Mouse (Mus musculus) heart, adult 11 months (tissue): ENCODE results near the gene Dazap1.

Experiments used
- DNase-seq: peaks from one replicate; pipeline ENCODE4 v3.0.0; 2022

Dazap1 gene

DNA sequence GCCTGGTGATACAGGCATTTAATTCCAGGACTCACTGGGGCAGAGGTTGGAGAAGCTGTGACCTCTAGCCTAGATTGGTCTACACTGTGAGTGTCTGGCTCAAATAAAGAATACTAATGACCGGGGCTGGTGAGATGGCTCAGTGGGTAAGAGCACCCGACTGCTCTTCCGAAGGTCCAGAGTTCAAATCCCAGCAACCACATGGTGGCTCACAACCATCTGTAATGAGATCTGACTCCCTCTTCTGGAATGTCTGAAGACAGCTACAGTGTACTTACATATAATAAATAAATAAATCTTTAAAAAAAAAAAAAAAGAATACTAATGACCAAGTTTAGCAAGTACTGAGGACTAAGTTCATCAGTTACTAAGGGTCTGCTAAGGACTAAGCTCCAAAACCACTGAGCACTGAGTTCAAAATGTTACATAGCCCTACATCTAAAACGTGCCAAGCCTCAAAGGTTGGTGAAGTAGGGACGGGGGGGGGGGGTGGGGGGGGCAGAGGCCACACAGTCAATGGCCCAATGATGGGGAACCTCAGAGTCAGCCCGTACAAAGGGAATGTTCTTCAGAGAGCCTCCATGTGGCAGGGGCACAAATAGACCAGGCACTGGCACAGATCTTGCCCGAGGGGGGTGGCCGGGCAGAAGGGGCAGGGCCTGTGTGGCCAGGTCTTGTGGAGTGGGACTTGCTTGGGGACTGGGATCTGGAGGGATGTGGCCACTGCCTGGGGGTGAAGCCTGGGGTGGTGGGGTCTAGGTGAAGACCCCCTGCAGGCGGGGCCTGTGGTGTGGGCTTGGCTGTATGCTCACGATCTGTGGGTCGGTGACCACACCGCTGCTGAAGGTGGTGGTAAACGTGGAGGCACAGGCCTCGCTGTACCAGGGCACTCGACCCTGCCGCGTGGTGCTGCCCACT is 63.1 kb downstream of the Dazap1 start:
- DNase-seq = peak; percentile 95

DNA sequence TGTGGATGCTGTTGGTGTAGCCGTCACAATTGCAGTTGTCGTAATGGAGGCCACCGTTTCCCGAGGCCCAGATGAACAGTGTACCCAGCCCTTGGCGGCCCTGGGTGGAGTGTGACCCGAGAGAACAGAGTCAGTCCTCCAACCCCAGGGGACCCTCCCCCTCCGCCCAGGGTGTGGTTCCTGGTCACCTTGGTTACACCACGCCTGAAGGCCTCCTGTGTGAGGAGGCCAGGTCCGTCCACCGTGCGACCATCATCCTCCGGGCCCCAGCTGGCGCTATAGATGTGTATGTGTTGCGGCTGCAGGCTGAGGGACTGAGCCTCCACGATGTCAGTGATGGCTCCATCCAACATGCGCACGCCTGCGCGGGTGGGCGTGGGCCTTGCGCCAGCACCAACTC is 63.8 kb downstream of the Dazap1 start:
- DNase-seq = no peak

DNA sequence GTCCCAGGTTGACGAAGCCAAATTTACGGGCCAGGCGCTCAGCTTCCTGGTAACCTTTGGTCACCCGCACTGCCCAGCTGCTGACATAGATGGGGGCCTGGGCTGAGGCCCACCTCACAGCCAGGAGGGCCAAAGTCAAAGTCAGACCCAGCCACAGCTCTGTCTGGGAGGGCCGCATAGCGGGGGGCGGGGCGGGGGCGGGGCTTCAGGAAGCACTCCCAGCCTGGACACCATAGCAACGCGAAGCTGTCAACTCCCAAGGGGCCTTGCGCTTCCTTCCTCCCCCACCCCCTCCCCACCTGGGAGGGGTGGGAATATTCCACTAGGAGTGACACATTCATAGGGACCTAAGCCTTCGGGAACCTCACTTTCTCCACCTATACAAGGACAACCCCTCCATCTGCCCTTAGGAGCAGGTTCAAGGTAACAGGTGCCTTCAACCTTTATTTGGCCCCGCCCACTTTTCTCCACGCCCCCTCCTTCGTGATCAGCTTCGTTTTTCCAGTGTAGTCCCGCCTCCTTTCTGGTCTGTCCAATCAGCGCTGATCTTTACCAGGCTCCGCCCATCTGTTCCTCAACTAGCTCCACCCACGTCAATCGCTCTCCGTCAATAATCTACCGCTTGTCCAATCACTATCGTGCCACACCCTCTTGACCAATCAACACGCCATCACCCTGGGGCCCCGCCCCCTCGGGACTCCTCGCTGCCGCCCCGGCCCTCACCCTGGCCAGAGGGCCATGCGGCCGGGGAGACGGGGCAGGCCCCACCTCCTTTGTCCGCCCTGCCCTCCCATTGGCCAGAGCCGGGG is 68.2 kb downstream of the Dazap1 start, which contains the start of the genes Pcsk4 and Reep6:
Gene Pcsk4, minus strand, starts transcription at position 226 of the 809 bp plus-strand sequence.
Gene Reep6, plus strand, starts transcription at position 681 of the 809 bp plus-strand sequence.
- DNase-seq = peak; percentile 100

DNA sequence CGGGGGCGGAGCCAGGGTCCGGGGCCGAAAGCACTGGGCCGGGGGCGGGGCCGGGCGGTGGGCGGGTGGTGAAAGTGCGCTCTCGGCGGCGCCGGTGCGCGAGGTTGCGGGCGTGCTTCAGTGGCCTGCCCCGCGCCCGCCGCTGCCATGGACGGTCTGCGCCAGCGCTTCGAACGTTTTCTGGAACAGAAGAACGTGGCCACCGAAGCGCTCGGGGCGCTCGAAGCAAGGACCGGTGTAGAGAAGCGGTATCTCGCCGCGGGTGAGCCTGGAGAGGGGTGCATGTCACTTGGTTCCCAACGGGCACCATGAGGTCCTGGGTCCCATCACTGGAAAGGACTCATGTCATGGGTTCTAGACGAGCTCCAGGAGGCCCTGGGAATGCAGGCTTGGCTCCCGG is 68.8 kb downstream of the Dazap1 start:
- DNase-seq = no peak

DNA sequence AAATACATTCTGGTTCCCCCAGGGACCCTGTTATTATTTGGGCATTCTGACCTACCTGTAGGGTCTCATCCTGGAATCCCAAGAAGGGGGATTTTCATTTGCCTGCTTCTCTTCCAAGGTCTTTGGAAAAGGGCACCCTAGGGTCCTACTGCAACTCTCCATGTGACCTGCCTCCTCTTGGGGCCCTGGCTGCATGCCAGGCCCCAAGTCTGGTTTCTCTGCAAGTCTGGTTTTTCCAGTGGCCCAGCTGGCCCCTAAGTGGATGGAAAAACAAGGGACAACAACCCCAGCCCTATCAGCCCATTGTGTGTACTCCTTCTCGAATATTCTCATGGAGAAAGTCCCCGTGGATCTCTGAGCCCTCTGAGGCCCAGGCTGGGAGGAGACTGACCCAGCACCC is 69.6 kb downstream of the Dazap1 start:
- DNase-seq = no peak

DNA sequence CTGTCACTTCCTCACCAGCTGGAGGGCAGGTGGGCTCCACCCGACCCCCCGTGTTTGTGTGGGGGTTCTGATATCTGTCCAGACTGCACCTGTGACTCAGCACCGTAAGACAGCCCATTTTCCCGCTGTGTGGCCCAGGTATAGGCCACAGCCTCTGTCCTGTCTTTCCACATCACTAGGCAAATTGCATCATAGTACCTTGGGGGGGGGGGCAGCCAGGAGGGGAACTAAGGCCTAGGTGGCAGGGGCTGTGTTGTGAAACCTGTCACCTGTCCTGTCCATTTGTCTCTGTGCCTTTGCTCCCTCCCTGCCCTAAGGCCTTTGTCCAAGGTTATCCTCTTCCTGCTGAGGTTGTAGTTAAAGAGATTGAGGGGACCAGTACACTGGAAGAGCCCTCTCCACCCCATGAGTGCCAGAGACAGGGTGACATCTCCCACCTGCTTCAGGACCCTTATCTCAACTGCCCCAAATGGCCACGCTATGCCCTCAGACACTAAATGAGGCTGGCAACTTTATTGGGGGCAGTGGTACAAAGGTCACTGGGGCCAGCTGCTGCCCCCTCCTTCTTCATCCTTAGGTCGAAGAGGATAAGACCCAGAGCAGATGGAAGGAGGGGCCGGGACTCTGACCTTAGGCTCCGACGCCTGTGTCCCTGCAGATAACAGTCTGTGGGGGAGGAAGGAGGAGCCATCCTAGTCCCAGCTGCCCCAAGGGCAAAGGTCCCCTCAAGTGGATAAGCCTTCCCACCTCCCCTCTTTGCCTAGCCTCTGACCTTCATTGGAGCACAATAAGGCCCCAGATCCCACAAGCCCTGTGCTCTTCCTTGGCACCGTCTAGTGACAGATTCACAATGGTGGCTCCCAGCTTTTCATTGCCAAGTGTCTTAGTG is 70.6 kb downstream of the Dazap1 start:
- DNase-seq = no peak

DNA sequence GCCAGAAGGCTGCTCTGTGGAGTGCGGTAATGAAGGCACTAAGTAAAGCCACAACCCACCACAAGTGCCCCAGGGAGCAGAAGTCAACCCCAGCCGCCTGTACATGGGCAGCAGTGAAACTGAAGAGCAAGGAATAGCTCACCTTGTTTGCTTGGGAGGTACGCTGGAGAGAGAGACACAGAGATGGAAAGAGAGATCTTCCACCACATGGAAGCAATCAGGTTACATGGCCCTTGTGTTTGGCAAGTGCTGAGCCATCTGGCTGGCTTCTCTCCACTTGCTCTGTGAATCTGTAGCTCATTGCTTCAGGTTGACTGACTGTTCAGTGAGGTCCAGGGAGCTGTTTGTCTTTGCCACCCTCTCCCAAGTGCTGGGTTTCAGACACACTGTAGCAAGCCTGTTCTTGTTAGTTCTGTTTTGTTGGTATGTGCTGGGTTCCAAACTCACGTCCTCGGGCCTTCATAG is 71.3 kb downstream of the Dazap1 start:
- DNase-seq = no peak

DNA sequence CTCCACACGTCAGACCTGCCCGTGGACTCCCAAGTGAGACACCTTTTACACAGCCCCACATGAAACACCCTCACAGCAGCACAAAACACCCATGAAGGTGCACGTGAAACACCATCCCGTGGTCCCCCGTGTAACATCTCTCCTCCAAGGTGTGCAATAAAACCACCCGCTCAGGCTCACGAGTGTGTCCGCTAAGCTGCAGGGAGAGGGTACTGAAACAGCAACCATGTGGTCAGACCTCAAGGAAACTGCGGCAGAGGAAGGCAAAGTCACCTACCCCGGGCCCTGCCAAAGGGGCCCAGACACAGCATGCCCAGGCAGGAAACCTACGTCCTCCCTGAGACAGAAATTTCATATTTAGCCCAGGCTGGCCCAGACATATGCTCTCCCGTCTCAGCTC is 75.0 kb downstream of the Dazap1 start:
- DNase-seq = no peak
